Comparison of ENCODE assay signal across 8 mouse cellular contexts in the genomic region with DNA sequence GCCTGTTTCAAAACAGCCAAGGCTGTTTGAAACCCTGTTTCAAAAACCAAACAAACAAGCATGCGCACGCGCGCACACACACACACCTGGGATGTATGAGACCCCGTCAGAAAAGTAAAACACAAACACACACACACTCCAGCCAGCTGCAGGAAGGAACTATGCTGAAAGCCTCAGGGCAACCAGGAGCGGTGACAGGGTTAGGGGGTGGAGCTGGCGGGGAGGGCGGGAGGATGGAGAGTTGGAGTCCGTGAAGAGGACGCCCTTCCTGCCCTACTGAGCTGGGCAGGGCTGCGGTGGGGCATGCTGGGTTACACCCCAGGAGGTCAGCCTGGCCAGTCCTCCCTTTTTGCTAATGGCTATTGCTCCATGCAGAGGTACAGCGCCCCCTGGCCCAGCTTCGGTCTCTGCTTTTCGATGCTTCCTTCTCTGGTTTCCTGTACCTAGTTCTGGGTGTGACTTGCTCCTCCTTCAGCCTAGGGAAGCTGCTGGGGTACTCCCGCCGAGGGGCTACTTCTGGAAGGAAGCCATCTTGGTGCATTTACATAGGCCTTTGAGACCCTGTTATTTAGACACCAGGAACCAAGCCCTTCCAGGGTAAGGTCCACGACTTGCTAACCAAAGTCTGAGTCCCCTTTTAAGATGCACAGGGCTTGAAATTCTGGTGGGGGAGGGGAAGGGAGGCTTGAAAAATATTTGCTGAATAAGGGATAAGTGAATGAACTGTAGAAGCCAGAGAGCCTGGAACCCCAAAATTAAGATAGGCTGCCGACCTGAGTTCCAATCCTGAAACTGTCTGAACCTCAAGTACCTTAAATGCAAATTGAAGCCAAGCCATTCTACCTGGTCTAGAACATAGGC. TPM values are rescaled to one million over a fixed set of nuclear protein-coding genes. Genes with fewer than 3 reads are reported as not detected.
DNase-seq lines count a peak whose midpoint lies in the region; ATAC-seq and TF ChIP-seq lines count a peak whose summit lies in the region.

No protein-coding gene starts in this region.

- TF ChIP-seq CTCF in G1E (IDR thresholded peaks at IDR 0.05; ENCODE audit: low read depth, low read length) = peak; percentile 53; the same call in 1 of the 2 replicates

- peak; percentile 80 for DNase-seq in G1E (ENCODE audit: low spot score)
- peak; percentile 43 for DNase-seq in cerebellum, adult 8-10 months
- DNase-seq in forelimb bud, embryonic 11.5 days (ENCODE audit: low read depth, low spot score) = peak; percentile 70
- peak; percentile 56 for DNase-seq in layer of hippocampus, adult 9-10 months (ENCODE audit: low spot score)
- DNase-seq in ovary, adult 18-20 months (ENCODE audit: low spot score) = peak; percentile 87
- peak; percentile 86 to 87 for DNase-seq in thymus, postnatal 10 days (ENCODE audit: low spot score in 2 of 2)

- peak overlapping the region; percentile 29; the same call in 1 of the 2 replicates for H3K9ac ChIP-seq in lung, embryonic 16.5 days (ENCODE audit: low read length)

- no peaks in the 10 kb centered on the region for H3K36me3 ChIP-seq in G1E (replicated peaks)
- H3K36me3 ChIP-seq in lung, embryonic 16.5 days (ENCODE audit: control insufficient read depth, insufficient read depth, low read length) = no peaks in the 10 kb centered on the region

- H3K27ac ChIP-seq in lung, embryonic 16.5 days (ENCODE audit: low read length) = peak overlapping the region; percentile 3

- H3K27me3 ChIP-seq in G1E (ENCODE audit: insufficient read depth, low read length) = no peaks in the 10 kb centered on the region
- H3K27me3 ChIP-seq in lung, embryonic 16.5 days (ENCODE audit: control insufficient read depth, insufficient read depth, low read depth, low read length) = no peaks in the 10 kb centered on the region

- ATAC-seq in G1E (ENCODE audit: extremely low read depth, insufficient number of reproducible peaks, low FRiP score, poor library complexity, severe bottlenecking) = peak; percentile 90
- peak; percentile 89 to 95 for ATAC-seq in hematopoietic stem cell, adult 5-6 weeks (replicated peaks in 1 of 2; ENCODE audit: insufficient read depth in 1 of 2, low FRiP score in 2 of 2, low TSS enrichment in 1 of 2, low read depth in 1 of 2, poor library complexity in 2 of 2, severe bottlenecking in 2 of 2)
- peak; percentile 90 for ATAC-seq in lung, embryonic 16.5 days (ENCODE audit: low read depth)

- H3K9me3 ChIP-seq in G1E (replicated peaks) = no peaks in the 10 kb centered on the region
- H3K9me3 ChIP-seq in lung, embryonic 16.5 days (ENCODE audit: control insufficient read depth, low read length) = no peaks in the 10 kb centered on the region

- H3K4me1 ChIP-seq in G1E (ENCODE audit: insufficient read depth, low read depth, low read length) = peaks cover 37% of the 10 kb centered on the region
- peaks cover 3% of the 10 kb centered on the region for H3K4me1 ChIP-seq in lung, embryonic 16.5 days (replicated peaks; ENCODE audit: control insufficient read depth, insufficient read depth, low read length)

- H3K4me3 ChIP-seq in G1E (ENCODE audit: low read depth, low read length) = peak overlapping the region; percentile 68
- peak overlapping the region; percentile 30 for H3K4me3 ChIP-seq in lung, embryonic 16.5 days (ENCODE audit: low read length)

- WGBS in lung, embryonic 16.5 days = 8% methylated on average over 18 of the region's 18 CpGs

- H3K4me2 ChIP-seq in lung, embryonic 16.5 days (ENCODE audit: low read depth, low read length) = peak overlapping the region; percentile 52

RNA-seq across cellular contexts. Expression of a gene that starts 48.2 kb away (rescaled TPM):
- total RNA-seq in G1E (2014; fragmentation: Nextera tagmentation) (63.2 and 73.1 TPM in 2 replicates), G1E (2017) (358 and 361 TPM in 2 replicates)
- 23.6 and 76.8 TPM in 2 replicates for polyA plus RNA-seq in G1E (2012)
- 125 and 199 TPM in 2 replicates for total RNA-seq in hematopoietic stem cell, adult 5-6 weeks (2017)
- polyA plus RNA-seq in lung, embryonic 16.5 days (2015; fragmentation: Nextera tagmentation; extraction: Ambion mirVana) = 466 and 468 TPM in 2 replicates

Comparison
In these comparisons a context has a peak if more than half of its experiments do, and no peak if none do; other contexts are left out.
1. Peak in every context shown above with its lines: DNase-seq, ATAC-seq, H3K4me3 ChIP-seq and H3K27ac ChIP-seq.